Mouse (Mus musculus): ENCODE data around the gene Tnnc2. TPM values are rescaled to one million over a fixed set of nuclear protein-coding genes. Genes with fewer than 3 reads are reported as not detected.
A peak's percentile ranks its signal among the peaks of the same experiment; 100 is the strongest.

The Tnnc2 gene
- total RNA-seq (2015; ENCODE audit: low replicate concordance) (not detected in 2 replicates), total RNA-seq (2017; ENCODE audit: low replicate concordance) (not detected in 2 replicates)

GRCm38 (mm10) chr2:164779481-164780086, at the start of gene Tnnc2:
Gene Tnnc2, minus strand, starts transcription at chr2:164779967.
- ATAC-seq (replicated peaks; ENCODE audit: low FRiP score, poor library complexity, severe bottlenecking) = no peak

GRCm38 (mm10) chr2:164829090-164829489, 49.3 kb upstream of the Tnnc2 start:
- ATAC-seq (replicated peaks; ENCODE audit: low FRiP score, poor library complexity, severe bottlenecking) = no peak

- no peak for ATAC-seq (replicated peaks; ENCODE audit: low FRiP score, poor library complexity, severe bottlenecking)
Measured at GRCm38 (mm10) chr2:164828437-164828836, 48.7 kb upstream of the Tnnc2 start, which contains the start of gene Spata25. Gene Spata25, minus strand, starts transcription at chr2:164828537.

- ATAC-seq (replicated peaks; ENCODE audit: low FRiP score, poor library complexity, severe bottlenecking) = peak; percentile 31; the same call in 1 of the 2 replicates
Measured at GRCm38 (mm10) chr2:164827146-164827850, 47.5 kb upstream of the Tnnc2 start.

DNA sequence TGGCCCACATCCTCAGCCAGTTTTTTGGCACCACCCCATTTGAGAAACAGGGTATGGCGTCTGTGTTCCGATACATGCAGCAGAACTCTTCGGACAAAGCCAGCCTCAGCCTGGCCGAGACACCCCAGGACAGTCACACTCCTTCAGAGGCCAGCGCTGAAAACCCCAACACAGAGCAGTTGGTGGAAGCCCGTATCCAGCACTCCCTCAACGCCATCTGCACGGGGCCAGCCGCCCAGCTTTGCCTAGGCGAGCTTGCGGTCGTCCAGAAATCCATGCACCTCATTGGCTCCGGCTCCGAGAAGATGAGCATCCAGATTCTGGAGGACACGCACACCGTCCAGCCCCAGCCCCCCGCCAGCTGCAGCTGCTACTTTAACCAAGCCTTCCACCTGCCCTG, 45.8 kb upstream of the Tnnc2 start:
- ATAC-seq (replicated peaks; ENCODE audit: low FRiP score, poor library complexity, severe bottlenecking) = no peak

GRCm38 (mm10) chr2:164823969-164824368, 44.2 kb upstream of the Tnnc2 start:
- no peak for ATAC-seq (replicated peaks; ENCODE audit: low FRiP score, poor library complexity, severe bottlenecking)

DNA sequence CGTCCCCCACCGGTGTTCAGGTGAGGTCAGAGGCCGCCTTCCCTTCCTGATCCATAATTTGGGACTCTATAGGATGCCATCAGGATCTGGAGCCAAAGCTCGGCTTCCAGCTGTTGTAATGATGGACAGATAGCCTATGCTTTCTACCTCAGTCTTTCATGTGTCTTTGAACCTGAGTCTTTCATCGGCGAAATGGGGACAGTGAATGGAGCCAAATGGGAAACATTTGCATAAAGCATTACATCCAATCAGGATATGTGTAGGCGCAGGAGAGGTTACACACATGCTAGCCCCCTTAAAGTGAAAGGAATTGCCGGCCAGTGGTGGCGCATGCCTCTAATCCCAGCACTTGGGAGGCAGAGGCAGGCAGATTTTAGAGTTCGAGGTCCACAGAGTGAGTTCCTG, 43.4 kb upstream of the Tnnc2 start:
- peak; percentile 50 for ATAC-seq (replicated peaks; ENCODE audit: low FRiP score, poor library complexity, severe bottlenecking)

DNA sequence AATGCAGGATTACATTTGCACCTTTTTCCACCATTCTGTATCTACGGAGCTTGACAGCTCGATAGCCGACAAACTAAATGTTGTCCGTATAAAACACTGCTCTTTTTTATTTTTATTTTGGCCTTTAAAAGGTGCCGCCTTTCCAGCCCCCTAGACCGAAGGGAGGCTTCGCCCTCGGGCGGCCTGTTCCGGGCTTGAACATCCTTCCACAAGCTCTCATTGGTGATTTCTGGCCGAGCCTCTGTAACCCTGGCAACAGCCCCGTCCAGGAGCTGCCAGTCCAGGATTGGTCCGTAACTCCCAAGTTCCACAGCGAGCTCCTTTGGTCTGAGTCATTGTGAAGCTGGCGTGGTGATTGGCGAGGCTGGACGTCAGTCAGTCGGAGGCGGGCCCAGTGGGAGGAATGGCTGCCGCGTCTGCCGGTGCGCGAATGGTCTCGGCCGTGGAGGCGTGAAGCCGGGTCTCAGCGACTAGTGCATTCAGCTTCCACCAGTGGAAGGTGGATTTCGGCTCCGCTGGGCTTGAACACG, 42.9 kb upstream of the Tnnc2 start, which contains the start of gene Zswim1:
Gene Zswim1 (plus strand): TSS at position 51 of the 530 bp plus-strand sequence.
- ATAC-seq (replicated peaks; ENCODE audit: low FRiP score, poor library complexity, severe bottlenecking) = peak; percentile 95

- ATAC-seq (replicated peaks; ENCODE audit: low FRiP score, poor library complexity, severe bottlenecking) = no peak
Measured at GRCm38 (mm10) chr2:164821060-164821459, 41.3 kb upstream of the Tnnc2 start.

DNA sequence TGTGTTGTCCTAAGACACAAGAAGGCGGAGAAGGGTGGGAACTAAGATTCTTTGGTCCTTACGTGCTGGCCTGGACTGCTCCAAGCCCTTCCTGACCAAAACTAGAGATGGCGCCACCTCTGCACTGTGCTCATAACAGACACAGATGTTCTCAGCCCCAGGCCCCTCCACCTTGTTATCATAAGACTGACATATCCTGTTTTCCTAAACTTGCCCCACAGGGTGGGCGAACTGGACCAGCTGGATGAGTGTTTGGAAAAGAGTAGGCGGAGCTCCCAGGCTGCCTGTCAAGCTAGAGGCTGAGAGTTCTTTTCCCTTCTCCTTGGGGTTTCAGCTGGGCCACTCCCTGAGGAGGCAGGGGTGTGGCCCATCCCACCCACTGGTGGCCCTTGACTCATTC, 37.9 kb upstream of the Tnnc2 start:
- ATAC-seq (replicated peaks; ENCODE audit: low FRiP score, poor library complexity, severe bottlenecking) = no peak

DNA sequence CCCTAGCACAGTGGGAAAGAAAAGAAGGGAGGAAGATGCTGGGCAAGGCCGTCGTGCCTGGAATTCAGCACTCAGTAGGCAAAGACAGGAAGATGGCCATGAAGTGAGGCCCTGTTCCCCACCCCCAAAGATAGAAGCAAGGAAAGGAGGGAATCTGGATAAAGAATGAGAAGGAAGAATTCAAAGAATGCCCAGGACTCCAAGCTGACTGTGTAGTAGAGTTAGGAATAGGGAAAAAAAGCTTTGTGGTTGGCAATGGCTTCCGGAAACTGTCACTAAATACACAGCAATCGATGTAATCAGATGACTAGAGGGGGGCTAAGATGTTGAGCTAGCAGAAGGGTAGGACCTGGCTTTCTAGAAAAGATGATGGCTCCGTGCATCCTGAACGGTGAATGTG, 37.4 kb upstream of the Tnnc2 start:
- no peak for ATAC-seq (replicated peaks; ENCODE audit: low FRiP score, poor library complexity, severe bottlenecking)

- ATAC-seq (replicated peaks; ENCODE audit: low FRiP score, poor library complexity, severe bottlenecking) = peak; percentile 76
Measured at GRCm38 (mm10) chr2:164815821-164816220, 36.1 kb upstream of the Tnnc2 start.

- ATAC-seq (replicated peaks; ENCODE audit: low FRiP score, poor library complexity, severe bottlenecking) = peak; percentile 61
Measured at GRCm38 (mm10) chr2:164815348-164815747, 35.6 kb upstream of the Tnnc2 start.

GRCm38 (mm10) chr2:164813557-164813956, 33.8 kb upstream of the Tnnc2 start:
- ATAC-seq (replicated peaks; ENCODE audit: low FRiP score, poor library complexity, severe bottlenecking) = no peak

DNA sequence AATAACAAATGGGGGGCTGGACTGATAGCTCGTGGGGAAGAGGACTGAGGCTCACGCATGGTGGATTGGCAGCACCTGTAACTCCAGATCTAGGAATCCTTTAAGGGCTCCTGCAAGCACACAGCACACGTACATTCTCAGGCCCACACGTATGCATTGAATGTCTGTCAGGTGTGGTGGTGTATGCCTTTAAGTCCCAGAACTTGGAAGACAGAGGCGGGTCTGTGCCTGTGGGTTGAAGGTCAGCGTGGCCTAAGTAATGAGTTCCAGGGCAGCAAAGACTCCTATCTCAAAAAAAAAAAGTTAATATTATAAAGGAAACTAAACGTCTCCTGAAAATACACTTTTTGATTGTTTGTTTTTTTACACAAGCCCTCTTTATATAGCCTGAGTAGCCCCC, 26.8 kb upstream of the Tnnc2 start:
- ATAC-seq (replicated peaks; ENCODE audit: low FRiP score, poor library complexity, severe bottlenecking) = no peak

DNA sequence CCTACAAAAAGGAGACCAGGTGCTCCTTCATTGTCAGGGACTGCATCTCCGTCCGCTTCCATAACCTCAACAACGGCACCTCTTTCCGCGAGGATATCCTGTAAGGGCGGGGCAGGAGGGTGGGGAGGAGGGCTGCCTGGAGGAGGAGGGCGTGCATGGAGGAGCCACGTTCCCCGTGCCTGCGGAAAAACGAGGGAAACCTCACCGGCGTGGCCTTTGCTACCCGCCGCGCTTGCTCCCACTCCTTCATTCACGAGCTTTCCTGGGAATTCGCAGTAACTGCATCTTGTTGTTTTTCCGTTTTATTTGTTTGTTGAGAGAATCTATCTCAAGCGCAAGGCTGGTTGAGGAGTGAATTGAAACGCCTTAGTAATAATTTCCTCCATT, 25.6 kb upstream of the Tnnc2 start:
- ATAC-seq (replicated peaks; ENCODE audit: low FRiP score, poor library complexity, severe bottlenecking) = peak; percentile 80

- peak; percentile 91 for ATAC-seq (replicated peaks; ENCODE audit: low FRiP score, poor library complexity, severe bottlenecking)
Measured at GRCm38 (mm10) chr2:164804533-164805331, 25.0 kb upstream of the Tnnc2 start, which contains the start of the genes Acot8 and Zswim3. Gene Acot8, minus strand, starts transcription at chr2:164804882. Gene Zswim3, plus strand, starts transcription at chr2:164805098.

DNA sequence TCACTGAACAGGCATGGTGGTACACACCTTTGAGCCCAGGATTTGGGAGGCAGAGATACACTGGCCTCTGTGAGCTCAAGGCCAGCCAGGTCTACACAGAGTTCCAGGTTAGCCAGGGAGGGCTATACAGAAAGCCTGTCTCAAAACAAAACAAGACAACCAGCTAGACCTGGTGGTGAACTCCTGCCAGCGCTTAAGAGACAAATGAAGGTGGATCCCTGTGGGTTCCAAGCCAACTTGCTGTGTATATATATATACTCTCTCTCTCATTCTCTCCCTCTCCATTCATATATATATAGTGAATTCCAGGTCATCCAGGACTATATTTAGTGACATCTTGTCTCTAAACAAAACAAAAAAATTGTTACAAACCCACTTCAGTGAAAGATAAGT, 24.1 kb upstream of the Tnnc2 start:
- ATAC-seq (replicated peaks; ENCODE audit: low FRiP score, poor library complexity, severe bottlenecking) = no peak

DNA sequence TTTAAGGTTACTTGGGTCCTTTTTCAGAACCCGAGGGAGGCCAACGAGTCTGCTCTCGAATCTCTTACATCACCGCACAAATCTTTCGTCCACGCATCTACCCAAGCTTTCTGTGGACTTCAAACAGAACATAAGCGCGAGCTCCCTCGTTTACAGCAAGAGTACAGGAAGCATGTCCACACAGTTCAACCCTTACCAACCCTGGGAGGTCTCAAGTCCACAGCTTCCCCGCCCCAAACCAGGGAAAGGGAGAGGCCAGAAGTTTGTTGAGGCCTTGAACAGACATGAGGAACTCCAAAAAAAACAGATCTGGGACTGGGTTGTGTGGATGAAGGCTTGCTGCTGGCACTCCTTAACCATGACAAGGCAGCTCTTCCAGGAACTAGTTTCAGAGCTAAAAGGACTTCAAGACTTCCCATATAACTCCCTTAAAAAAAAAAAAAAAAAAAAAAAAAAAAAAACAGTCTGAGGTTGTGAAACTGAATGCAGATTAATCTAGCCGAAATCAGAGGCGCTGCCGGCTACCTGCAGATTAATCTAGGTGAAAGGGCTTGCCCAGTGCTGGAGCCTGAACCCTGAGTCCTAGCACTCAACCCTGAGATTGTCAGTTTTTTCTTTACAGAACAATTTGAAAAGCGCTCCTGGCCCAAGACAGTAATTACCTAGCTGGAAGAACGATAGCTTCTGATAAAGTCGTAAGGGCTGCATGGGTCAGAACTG, 23.6 kb upstream of the Tnnc2 start:
- ATAC-seq (replicated peaks; ENCODE audit: low FRiP score, poor library complexity, severe bottlenecking) = no peak

All from erythroid progenitor cell, adult 5-6 weeks (primary cell).